Mouse (Mus musculus) neural tube, embryonic 11.5 days (tissue): ENCODE results near the gene Mical2. TPM values are rescaled to one million over a fixed set of nuclear protein-coding genes. Genes with fewer than 3 reads are reported as not detected.

ENCODE experiments used
- ATAC-seq: fragments of 200-750 bp; cut with Nextera tagmentation; 2 replicates; pipeline ENCODE4 v1.8.0; 2017; ENCODE audit warnings: moderate number of reproducible peaks, mild to moderate bottlenecking, moderate TSS enrichment, moderate library complexity; ENCODE audit not compliant: insufficient read depth, low FRiP score, low TSS enrichment
- DNase-seq: peaks from one replicate; pipeline ENCODE4 v3.0.0-alpha.2; 2015; ENCODE audit warnings: low spot score
- H3K27ac ChIP-seq: fragments of 300-500 bp; sonication (generic); 2 replicates; pipeline ENCODE4 v1.5.1; 2014; ENCODE audit warnings: low read depth, mild to moderate bottlenecking, low read length
- H3K27me3 ChIP-seq: fragments of 300-500 bp; sonication (generic); 2 replicates; pipeline ENCODE4 v1.6.1; 2014; ENCODE audit warnings: mild to moderate bottlenecking, low read length, mixed read lengths; ENCODE audit not compliant: control insufficient read depth, insufficient read depth
- H3K36me3 ChIP-seq: fragments of 300-500 bp; sonication (generic); 2 replicates; pipeline ENCODE4 v1.6.1; 2014; ENCODE audit warnings: mild to moderate bottlenecking, low read length, moderate library complexity, mixed read lengths; ENCODE audit not compliant: control insufficient read depth, insufficient read depth
- H3K4me1 ChIP-seq: fragments of 300-500 bp; sonication (generic); 2 replicates; pipeline ENCODE4 v1.6.1; 2014; ENCODE audit warnings: low read length, mixed read lengths; ENCODE audit not compliant: control insufficient read depth, insufficient read depth
- H3K4me2 ChIP-seq: fragments of 300-500 bp; sonication (generic); 2 replicates; pipeline ENCODE4 v1.6.1; 2014; ENCODE audit warnings: low read depth, mild to moderate bottlenecking, moderate library complexity
- H3K4me3 ChIP-seq: fragments of 300-500 bp; sonication (generic); 2 replicates; pipeline ENCODE4 v1.5.1; 2014; ENCODE audit warnings: low read depth, low read length
- H3K9ac ChIP-seq: fragments of 300-500 bp; sonication (generic); 2 replicates; pipeline ENCODE4 v1.6.1; 2014; ENCODE audit warnings: mild to moderate bottlenecking, low read length
- H3K9me3 ChIP-seq: fragments of 300-500 bp; sonication (generic); 2 replicates; pipeline ENCODE4 v1.6.1; 2016; ENCODE audit warnings: low read length; ENCODE audit not compliant: control insufficient read depth
- WGBS: fragments of 180-500 bp; shearing (Covaris S2); extraction: QIAGEN DNeasy Blood & Tissue Kit; methylation state at CpG from one replicate; pipeline ENCODE4 v1.1.7; 2014; 5-methylcytosine and 5-hydroxymethylcytosine counted together
- polyA plus RNA-seq: library from polyadenylated mRNA; unstranded; fragments of >200 nt; fragmentation: Nextera tagmentation; extraction: Ambion mirVana; gene quantifications from 2 replicates; pipeline ENCODE4 v1.2.1, GENCODE M21; 2014

The Mical2 gene
- polyA plus RNA-seq, 1 experiment from 2014 or later, result 1.6 TPM

GRCm38 (mm10) chr7:112369977-112370376 is 144.3 kb downstream of the Mical2 start:
- no peaks in the 10 kb centered on the region for H3K4me1 ChIP-seq
- H3K4me3 ChIP-seq, result no peak overlapping the region

DNA sequence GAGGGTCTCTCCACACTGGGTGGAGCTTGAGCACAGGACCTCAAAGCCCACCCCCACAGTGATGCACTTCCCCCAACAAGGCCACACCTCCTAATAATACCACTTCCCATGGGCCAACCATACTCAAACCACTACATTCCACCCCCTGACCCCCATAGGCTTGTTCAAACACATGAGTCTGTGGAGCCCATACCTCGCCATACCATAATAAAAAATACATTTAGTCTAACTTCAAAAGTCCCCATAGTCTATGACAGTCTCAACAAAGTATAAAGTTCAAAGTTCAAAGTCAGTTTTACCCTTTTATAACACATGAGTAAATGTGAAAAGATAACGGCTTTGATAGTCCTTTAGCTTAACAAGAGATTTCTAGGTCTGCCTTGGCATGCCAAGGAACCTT is 145.7 kb downstream of the Mical2 start:
- DNase-seq, result no peak
- no peak for ATAC-seq
- H3K9ac ChIP-seq, result no peak overlapping the region
- H3K27ac ChIP-seq, result no peak overlapping the region
- H3K9me3 ChIP-seq, result no peaks in the 10 kb centered on the region
- WGBS, result 84% methylated on average over 2 of the region's 2 CpGs
- H3K4me1 ChIP-seq, result no peaks in the 10 kb centered on the region
- H3K4me3 ChIP-seq, result no peak overlapping the region
- no peaks in the 10 kb centered on the region for H3K36me3 ChIP-seq
- H3K27me3 ChIP-seq, result no peaks in the 10 kb centered on the region
- H3K4me2 ChIP-seq, result no peak overlapping the region

More at GRCm38 (mm10) chr7:112369977-112370376, 144.3 kb downstream of the Mical2 start:
- Histone ChIP-seq H3K4me2 (no peak overlapping the region), H3K27ac (no peak overlapping the region), H3K9ac (no peak overlapping the region), H3K27me3 (no peaks in the 10 kb centered on the region), H3K36me3 (no peaks in the 10 kb centered on the region), H3K9me3 (no peaks in the 10 kb centered on the region)
- ATAC-seq, result no peak
- 84% methylated on average over 3 of the region's 3 CpGs for WGBS
- DNase-seq, result no peak

GRCm38 (mm10) chr7:112374035-112374434 is 148.4 kb downstream of the Mical2 start:
- Histone ChIP-seq H3K9me3 (no peaks in the 10 kb centered on the region), H3K9ac (no peak overlapping the region), H3K36me3 (no peaks in the 10 kb centered on the region), H3K4me1 (no peaks in the 10 kb centered on the region), H3K4me2 (no peak overlapping the region), H3K27me3 (no peaks in the 10 kb centered on the region), H3K4me3 (no peak overlapping the region), H3K27ac (no peak overlapping the region)
- 89% methylated on average over 5 of the region's 5 CpGs for WGBS
- no peak for DNase-seq
- ATAC-seq, result no peak

DNA sequence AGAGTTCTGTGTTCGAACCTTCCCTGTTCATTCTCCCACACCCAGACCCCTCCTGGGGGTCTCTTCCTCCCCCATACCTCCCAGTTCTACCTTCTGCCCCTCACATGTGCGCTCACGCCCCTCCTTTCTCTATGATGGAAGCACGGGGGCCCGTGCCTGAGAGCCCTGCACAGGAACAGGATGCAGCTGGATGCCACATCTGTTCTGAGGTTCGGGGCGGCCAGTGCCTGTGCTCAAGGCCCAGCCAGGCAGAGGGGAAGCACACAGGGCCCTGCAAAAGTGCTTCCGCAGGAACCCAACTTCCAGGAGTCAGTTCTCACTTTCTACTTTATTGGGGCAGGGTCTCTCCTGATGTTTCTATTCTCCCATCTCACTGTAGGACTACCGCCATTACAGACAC is 149.4 kb downstream of the Mical2 start:
- H3K4me1 ChIP-seq, result no peaks in the 10 kb centered on the region
- no peaks in the 10 kb centered on the region for H3K9me3 ChIP-seq
- no peaks in the 10 kb centered on the region for H3K27me3 ChIP-seq
- ATAC-seq (no peak), DNase-seq (no peak)
- no peak overlapping the region for H3K27ac ChIP-seq
- H3K9ac ChIP-seq, result no peak overlapping the region
- H3K4me3 ChIP-seq, result no peak overlapping the region
- no peaks in the 10 kb centered on the region for H3K36me3 ChIP-seq
- no peak overlapping the region for H3K4me2 ChIP-seq
- 79% methylated on average over 9 of the region's 9 CpGs for WGBS

GRCm38 (mm10) chr7:112375900-112376299 is 150.2 kb downstream of the Mical2 start:
- Histone ChIP-seq H3K27ac (no peak overlapping the region), H3K4me3 (no peak overlapping the region), H3K9me3 (no peaks in the 10 kb centered on the region), H3K4me1 (no peaks in the 10 kb centered on the region), H3K4me2 (no peak overlapping the region), H3K9ac (no peak overlapping the region), H3K27me3 (no peaks in the 10 kb centered on the region), H3K36me3 (no peaks in the 10 kb centered on the region)
- no peak for DNase-seq
- WGBS, result 71% methylated on average over 5 of the region's 5 CpGs
- no peak for ATAC-seq

GRCm38 (mm10) chr7:112376611-112377010 is 151.0 kb downstream of the Mical2 start:
- 77% methylated on average over 2 of the region's 2 CpGs for WGBS
- Histone ChIP-seq H3K36me3 (no peaks in the 10 kb centered on the region), H3K4me1 (no peaks in the 10 kb centered on the region), H3K9me3 (no peaks in the 10 kb centered on the region), H3K4me2 (no peak overlapping the region), H3K9ac (no peak overlapping the region), H3K27me3 (no peaks in the 10 kb centered on the region), H3K27ac (no peak overlapping the region), H3K4me3 (no peak overlapping the region)
- no peak for ATAC-seq
- DNase-seq, result no peak

- DNase-seq (peak; percentile 84), ATAC-seq (no peak)
- no peaks in the 10 kb centered on the region for H3K36me3 ChIP-seq
- no peak overlapping the region for H3K27ac ChIP-seq
- H3K9ac ChIP-seq, result no peak overlapping the region
- no peaks in the 10 kb centered on the region for H3K9me3 ChIP-seq
- no peak overlapping the region for H3K4me3 ChIP-seq
- WGBS, result 40% methylated on average over 8 of the region's 8 CpGs
- H3K4me1 ChIP-seq, result no peaks in the 10 kb centered on the region
- no peaks in the 10 kb centered on the region for H3K27me3 ChIP-seq
- no peak overlapping the region for H3K4me2 ChIP-seq
Observed at GRCm38 (mm10) chr7:112377314-112377713, 151.7 kb downstream of the Mical2 start.

DNA sequence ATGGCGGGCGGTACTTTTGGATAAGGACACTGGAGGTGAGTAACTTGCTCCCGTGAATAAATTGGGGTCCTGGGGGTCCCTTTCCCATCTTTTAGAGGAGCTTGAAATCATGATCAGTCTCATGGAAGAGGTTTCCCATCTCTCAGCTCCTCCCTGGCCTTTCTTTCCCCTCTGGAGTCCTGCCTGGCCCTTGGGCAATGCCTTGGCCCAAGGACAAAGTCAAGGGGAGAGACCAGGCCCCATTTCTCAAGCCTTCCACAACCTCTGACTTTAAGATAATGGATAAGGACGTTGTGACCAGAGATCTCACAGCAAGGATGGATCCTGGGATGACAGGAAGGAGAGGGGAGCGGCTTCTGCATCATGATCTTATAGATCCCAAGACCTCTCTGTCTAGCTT is 152.4 kb downstream of the Mical2 start:
- Histone ChIP-seq H3K9ac (no peak overlapping the region), H3K27me3 (no peaks in the 10 kb centered on the region), H3K9me3 (no peaks in the 10 kb centered on the region), H3K4me2 (no peak overlapping the region), H3K4me3 (no peak overlapping the region), H3K36me3 (no peaks in the 10 kb centered on the region), H3K27ac (no peak overlapping the region), H3K4me1 (no peaks in the 10 kb centered on the region)
- 86% methylated on average over 5 of the region's 5 CpGs for WGBS
- no peak for DNase-seq
- ATAC-seq, result no peak

GRCm38 (mm10) chr7:112378476-112378875 is 152.8 kb downstream of the Mical2 start:
- Histone ChIP-seq H3K36me3 (no peaks in the 10 kb centered on the region), H3K4me3 (no peak overlapping the region), H3K4me2 (no peak overlapping the region), H3K4me1 (no peaks in the 10 kb centered on the region), H3K9ac (no peak overlapping the region), H3K27me3 (no peaks in the 10 kb centered on the region), H3K27ac (no peak overlapping the region), H3K9me3 (no peaks in the 10 kb centered on the region)
- DNase-seq (no peak), ATAC-seq (no peak)
- WGBS, result 85% methylated on average over 5 of the region's 5 CpGs
